Mouse (Mus musculus): ENCODE measurements at regions not wholly inside any gene's neighbourhood (a gene's known extent, or its start where the extent isn't known, plus 50 kb on each side); places are given as distances from the start of the nearest gene placed in this dataset.

GRCm38 (mm10) chr11:19826481-19827185 is 97.5 kb upstream of the Spred2 start:
- no peak for DNase-seq (ENCODE audit: low spot score in 2 of 2)

- no peak for DNase-seq (ENCODE audit: low spot score in 2 of 2)
These were observed 96.2 kb upstream of the Spred2 start for GRCm38 (mm10) chr11:19827996-19828395.

- no peak for DNase-seq (ENCODE audit: low spot score in 2 of 2)
These were observed 95.2 kb upstream of the Spred2 start for GRCm38 (mm10) chr11:19828959-19829401.

GRCm38 (mm10) chr11:19829564-19830279 is 94.5 kb upstream of the Spred2 start:
- no peak for DNase-seq (ENCODE audit: low spot score in 2 of 2)

GRCm38 (mm10) chr11:19830280-19831062 is 93.7 kb upstream of the Spred2 start:
- DNase-seq (ENCODE audit: low spot score in 2 of 2): peak in 1 of 2 experiments; percentile 62

GRCm38 (mm10) chr11:19834561-19834960 is 89.6 kb upstream of the Spred2 start:
- no peak for DNase-seq (ENCODE audit: low spot score in 2 of 2)

- peak; percentile 85 to 88 for DNase-seq (ENCODE audit: low spot score in 2 of 2)
These were observed 88.9 kb upstream of the Spred2 start for GRCm38 (mm10) chr11:19835221-19835745.

GRCm38 (mm10) chr11:19838932-19839331 is 85.2 kb upstream of the Spred2 start:
- DNase-seq (ENCODE audit: low spot score in 2 of 2): no peak

GRCm38 (mm10) chr11:19843084-19843483 is 81.1 kb upstream of the Spred2 start:
- no peak for DNase-seq (ENCODE audit: low spot score in 2 of 2)

GRCm38 (mm10) chr11:19847910-19848309 is 76.3 kb upstream of the Spred2 start:
- DNase-seq (ENCODE audit: low spot score in 2 of 2): no peak

- no peak for DNase-seq (ENCODE audit: low spot score in 2 of 2)
These were observed 75.8 kb upstream of the Spred2 start for GRCm38 (mm10) chr11:19848412-19848811.

- DNase-seq (ENCODE audit: low spot score in 2 of 2): no peak
These were observed 74.8 kb upstream of the Spred2 start for GRCm38 (mm10) chr11:19849347-19849811.

- no peak for DNase-seq (ENCODE audit: low spot score in 2 of 2)
These were observed 74.2 kb upstream of the Spred2 start for GRCm38 (mm10) chr11:19849844-19850420.

GRCm38 (mm10) chr11:19851022-19851615 is 73.1 kb upstream of the Spred2 start:
- DNase-seq (ENCODE audit: low spot score in 2 of 2): no peak

- DNase-seq (ENCODE audit: low spot score in 2 of 2): no peak
These were observed 62.6 kb upstream of the Spred2 start for GRCm38 (mm10) chr11:19861596-19861995.

GRCm38 (mm10) chr11:19863327-19863726 is 60.8 kb upstream of the Spred2 start:
- DNase-seq (ENCODE audit: low spot score in 2 of 2): no peak

GRCm38 (mm10) chr11:19866262-19866661 is 57.9 kb upstream of the Spred2 start:
- DNase-seq (ENCODE audit: low spot score in 2 of 2): no peak

- DNase-seq (ENCODE audit: low spot score in 2 of 2): no peak
These were observed 54.5 kb upstream of the Spred2 start for GRCm38 (mm10) chr11:19869671-19870070.

- no peak for DNase-seq (ENCODE audit: low spot score in 2 of 2)
These were observed 54.0 kb upstream of the Spred2 start for GRCm38 (mm10) chr11:19870136-19870535.

GRCm38 (mm10) chr11:19873796-19874195 is 50.4 kb upstream of the Spred2 start:
- DNase-seq (ENCODE audit: low spot score in 2 of 2): no peak
